Mouse (Mus musculus) layer of hippocampus, postnatal 10 days (tissue): ENCODE data around the gene Cit. TPM values are rescaled to one million over a fixed set of nuclear protein-coding genes. Genes with fewer than 3 reads are reported as not detected.
A peak's percentile ranks its signal among the peaks of the same experiment; 100 is the strongest.

Experiments
- DNase-seq, 2 experiments: peaks; one replicate each; pipeline ENCODE4 v3.0.0; 2021; ENCODE audit warnings: low spot score in 2 of 2
- total RNA-seq, 2 experiments: library from RNA; stranded (reverse); gene quantifications; 2 replicates each; pipeline ENCODE4 v1.2.3; 2021

The Cit gene
- total RNA-seq, 2 experiments from 2014 or later: 42.8 to 52.6 TPM

- DNase-seq: no peak
These were observed 112.1 kb downstream of the Cit start for GRCm38 (mm10) chr5:115957177-115957576.

GRCm38 (mm10) chr5:115958344-115958743 is 113.3 kb downstream of the Cit start:
- no peak for DNase-seq

GRCm38 (mm10) chr5:115958814-115959213 is 113.7 kb downstream of the Cit start:
- no peak for DNase-seq

- no peak for DNase-seq
These were observed 116.7 kb downstream of the Cit start for GRCm38 (mm10) chr5:115961809-115962208.

- no peak for DNase-seq
These were observed 126.2 kb downstream of the Cit start for GRCm38 (mm10) chr5:115971236-115971635.

GRCm38 (mm10) chr5:115975672-115976071 is 130.6 kb downstream of the Cit start:
- DNase-seq: no peak

- no peak for DNase-seq
These were observed 131.4 kb downstream of the Cit start for GRCm38 (mm10) chr5:115976446-115976845.

GRCm38 (mm10) chr5:115977266-115977665 is 132.2 kb downstream of the Cit start:
- no peak for DNase-seq

GRCm38 (mm10) chr5:115977757-115978156 is 132.7 kb downstream of the Cit start:
- DNase-seq: no peak

- no peak for DNase-seq
These were observed 133.2 kb downstream of the Cit start for GRCm38 (mm10) chr5:115978255-115978654.

- DNase-seq: no peak
These were observed 134.1 kb downstream of the Cit start for GRCm38 (mm10) chr5:115979134-115979696.

GRCm38 (mm10) chr5:115980537-115980936 is 135.5 kb downstream of the Cit start:
- DNase-seq: no peak

- no peak for DNase-seq
These were observed 137.7 kb downstream of the Cit start for GRCm38 (mm10) chr5:115982671-115983373.

- DNase-seq: no peak
These were observed 139.3 kb downstream of the Cit start for GRCm38 (mm10) chr5:115984392-115984791.

- no peak for DNase-seq
These were observed 140.0 kb downstream of the Cit start for GRCm38 (mm10) chr5:115985101-115985500.

GRCm38 (mm10) chr5:115987284-115987683 is 142.2 kb downstream of the Cit start:
- DNase-seq: no peak

- no peak for DNase-seq
These were observed 146.6 kb downstream of the Cit start for GRCm38 (mm10) chr5:115991717-115992116.

GRCm38 (mm10) chr5:115994101-115994500 is 149.0 kb downstream of the Cit start:
- no peak for DNase-seq

GRCm38 (mm10) chr5:115997376-115997775 is 152.3 kb downstream of the Cit start:
- DNase-seq: no peak

- DNase-seq: no peak
These were observed 158.1 kb downstream of the Cit start for GRCm38 (mm10) chr5:116003154-116003553.

- no peak for DNase-seq
These were observed 158.7 kb downstream of the Cit start for GRCm38 (mm10) chr5:116003825-116004224.

- DNase-seq: peak in 1 of 2 experiments; percentile 33
These were observed 159.2 kb downstream of the Cit start for GRCm38 (mm10) chr5:116004271-116004670.
